Mouse (Mus musculus) v-Abl transformed pro-B cells (cell line): ENCODE data around the gene Hivep3.

Experiments used
- in situ Hi-C, 2 experiments: fragments of 400-800 bp; cut with MboI; formaldehyde crosslinking; loops; one replicate each; pipeline ENCODE4 v1.15.1; 2025; ENCODE audit not compliant: unreplicated experiment in 2 of 2

The Hivep3 gene

GRCm38 (mm10) chr4:120107787-120108186, 374.2 kb downstream of the Hivep3 start:
- in situ Hi-C loops = loop anchor here (5.0 kb wide), 2 partner anchors 185 to 190 kb away; no protein-coding TSS in a partner anchor

GRCm38 (mm10) chr4:120115516-120115915, 381.9 kb downstream of the Hivep3 start:
- in situ Hi-C loops = no loop called here

GRCm38 (mm10) chr4:120116312-120116711, 382.7 kb downstream of the Hivep3 start:
- in situ Hi-C loops = no loop called here

- in situ Hi-C loops = loop anchor here (10.0 kb wide), 3 partner anchors 315 to 875 kb away; no protein-coding TSS in a partner anchor
These were observed 386.7 kb downstream of the Hivep3 start for GRCm38 (mm10) chr4:120120276-120120675.

- in situ Hi-C loops = loop anchor here (5.0 to 10.0 kb wide), 6 partner anchors 317 to 880 kb away; no protein-coding TSS in a partner anchor
These were observed 391.1 kb downstream of the Hivep3 start for GRCm38 (mm10) chr4:120124656-120125055.

- in situ Hi-C loops = loop anchor here (5.0 to 10.0 kb wide), 6 partner anchors 319 to 881 kb away; no protein-coding TSS in a partner anchor
These were observed 392.5 kb downstream of the Hivep3 start for GRCm38 (mm10) chr4:120126047-120126446.

GRCm38 (mm10) chr4:120127333-120127732, 393.7 kb downstream of the Hivep3 start:
- in situ Hi-C loops = loop anchor here (5.0 to 10.0 kb wide), 6 partner anchors 320 to 883 kb away; no protein-coding TSS in a partner anchor

GRCm38 (mm10) chr4:120128033-120128432, 394.4 kb downstream of the Hivep3 start:
- in situ Hi-C loops = loop anchor here (5.0 to 10.0 kb wide), 6 partner anchors 321 to 883 kb away; no protein-coding TSS in a partner anchor

GRCm38 (mm10) chr4:120129233-120129885, 395.8 kb downstream of the Hivep3 start:
- in situ Hi-C loops = loop anchor here (5.0 to 10.0 kb wide), 6 partner anchors 322 to 885 kb away; no protein-coding TSS in a partner anchor

- in situ Hi-C loops = no loop called here
These were observed 397.3 kb downstream of the Hivep3 start for GRCm38 (mm10) chr4:120130926-120131325.

GRCm38 (mm10) chr4:120131441-120132220, 398.0 kb downstream of the Hivep3 start:
- in situ Hi-C loops = no loop called here

- in situ Hi-C loops = no loop called here
These were observed 400.6 kb downstream of the Hivep3 start for GRCm38 (mm10) chr4:120134223-120134622.

GRCm38 (mm10) chr4:120141810-120142209, 408.2 kb downstream of the Hivep3 start:
- in situ Hi-C loops = no loop called here

GRCm38 (mm10) chr4:120142905-120143304, 409.3 kb downstream of the Hivep3 start:
- in situ Hi-C loops = no loop called here

GRCm38 (mm10) chr4:120144343-120144742, 410.8 kb downstream of the Hivep3 start:
- in situ Hi-C loops = no loop called here

- in situ Hi-C loops = no loop called here
These were observed 412.3 kb downstream of the Hivep3 start for GRCm38 (mm10) chr4:120145931-120146330.

GRCm38 (mm10) chr4:120148291-120149141, 414.9 kb downstream of the Hivep3 start:
- in situ Hi-C loops = no loop called here

- in situ Hi-C loops = no loop called here
These were observed 415.5 kb downstream of the Hivep3 start for GRCm38 (mm10) chr4:120149142-120149524.

GRCm38 (mm10) chr4:120150345-120150920, 416.8 kb downstream of the Hivep3 start:
- in situ Hi-C loops = no loop called here

GRCm38 (mm10) chr4:120151906-120152305, 418.3 kb downstream of the Hivep3 start:
- in situ Hi-C loops = no loop called here
